Mouse (Mus musculus) hindbrain, embryonic 11.5 days (tissue): ENCODE measurements around the gene Acp5. TPM values are rescaled to one million over a fixed set of nuclear protein-coding genes. Genes with fewer than 3 reads are reported as not detected.

ENCODE experiments used
- ATAC-seq: fragments of 200-750 bp; cut with Nextera tagmentation; 2 replicates; pipeline ENCODE4 v1.8.0; 2017; ENCODE audit warnings: mild to moderate bottlenecking, moderate TSS enrichment, moderate library complexity; ENCODE audit not compliant: low FRiP score
- DNase-seq: peaks from one replicate; pipeline ENCODE4 v3.0.0-alpha.2; 2015; ENCODE audit warnings: low spot score
- H3K27ac ChIP-seq: fragments of 300-500 bp; sonication (generic); 2 replicates; pipeline ENCODE4 v1.5.1; 2014; ENCODE audit warnings: mild to moderate bottlenecking, low read depth, low read length
- H3K27me3 ChIP-seq: fragments of 300-500 bp; sonication (generic); 2 replicates; pipeline ENCODE4 v1.6.1; 2014; ENCODE audit warnings: mild to moderate bottlenecking, low read length, moderate library complexity, mixed read lengths; ENCODE audit not compliant: control insufficient read depth, insufficient read depth
- H3K36me3 ChIP-seq: fragments of 300-500 bp; sonication (generic); 2 replicates; pipeline ENCODE4 v1.6.1; 2014; ENCODE audit warnings: mild to moderate bottlenecking, low read length, moderate library complexity, mixed read lengths; ENCODE audit not compliant: control insufficient read depth, insufficient read depth
- H3K4me1 ChIP-seq: fragments of 300-500 bp; sonication (generic); replicated peaks from 2 replicates; pipeline ENCODE4 v1.6.1; 2014; ENCODE audit warnings: low read length, mixed read lengths; ENCODE audit not compliant: control insufficient read depth, insufficient read depth
- H3K4me2 ChIP-seq: fragments of 300-500 bp; sonication (generic); replicated peaks from 2 replicates; pipeline ENCODE4 v1.6.1; 2014; ENCODE audit warnings: mild to moderate bottlenecking, low read depth, low read length
- H3K4me3 ChIP-seq: fragments of 300-500 bp; sonication (generic); 2 replicates; pipeline ENCODE4 v1.5.1; 2014; ENCODE audit warnings: low read depth, low read length
- H3K9ac ChIP-seq: fragments of 300-500 bp; sonication (generic); 2 replicates; pipeline ENCODE4 v1.6.1; 2014; ENCODE audit warnings: low read depth, low read length
- H3K9me3 ChIP-seq: fragments of 300-500 bp; sonication (generic); 2 replicates; pipeline ENCODE4 v1.6.1; 2016; ENCODE audit warnings: low read length; ENCODE audit not compliant: control insufficient read depth
- WGBS: fragments of 180-500 bp; shearing (Covaris S2); extraction: QIAGEN DNeasy Blood & Tissue Kit; methylation state at CpG from one replicate; pipeline ENCODE4 v1.1.7; 2014; 5-methylcytosine and 5-hydroxymethylcytosine counted together
- polyA plus RNA-seq: library from polyadenylated mRNA; unstranded; fragments of >200 nt; fragmentation: Nextera tagmentation; extraction: Ambion mirVana; gene quantifications from 2 replicates; pipeline ENCODE4 v1.2.1, GENCODE M21; 2014

Gene Acp5
- polyA plus RNA-seq, 1 experiment from 2014 or later: 18.7 TPM

GRCm38 (mm10) chr9:22134246-22134890 is 1.1 kb downstream of the Acp5 start:
- 82% methylated on average over 7 of the region's 7 CpGs for WGBS
- H3K4me1 ChIP-seq: 0 out of 2 replicates have a peak, but pooled peaks cover 2% of the 10 kb centered on the region
- no peaks in the 10 kb centered on the region for H3K9me3 ChIP-seq
- peaks cover 15% of the 10 kb centered on the region for H3K27me3 ChIP-seq
- H3K36me3 ChIP-seq: no peaks in the 10 kb centered on the region
- no peak for ATAC-seq
- no peak overlapping the region for H3K4me3 ChIP-seq
- no peak overlapping the region for H3K4me2 ChIP-seq
- no peak overlapping the region for H3K9ac ChIP-seq
- H3K27ac ChIP-seq: no peak overlapping the region
- no peak for DNase-seq

DNA sequence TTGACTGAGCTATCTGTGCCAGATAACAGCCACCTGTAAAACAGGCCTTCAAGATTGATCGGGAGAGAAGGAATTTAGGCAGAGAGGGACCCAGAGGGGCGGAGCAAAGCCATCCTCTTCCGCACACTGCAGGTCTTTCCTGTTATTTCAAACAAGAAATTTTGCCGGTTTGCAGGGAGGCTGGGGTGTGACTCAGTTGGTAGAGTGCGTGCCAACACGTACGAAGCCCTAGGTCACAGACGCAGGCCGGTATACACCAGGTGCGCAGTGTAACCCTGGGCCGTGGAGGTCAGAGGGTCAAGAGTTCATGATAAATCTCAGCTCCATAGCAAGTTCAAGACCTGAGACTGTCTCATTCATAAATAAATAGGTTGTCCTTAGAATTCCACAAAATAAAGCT is 3.3 kb downstream of the Acp5 start:
- no peak overlapping the region for H3K9ac ChIP-seq
- H3K4me1 ChIP-seq: 0 out of 2 replicates have a peak, but pooled peaks cover 2% of the 10 kb centered on the region
- no peaks in the 10 kb centered on the region for H3K36me3 ChIP-seq
- no peak overlapping the region for H3K4me2 ChIP-seq
- ATAC-seq (no peak), DNase-seq (no peak)
- peaks cover 15% of the 10 kb centered on the region for H3K27me3 ChIP-seq
- no peak overlapping the region for H3K27ac ChIP-seq
- 44% methylated on average over 11 of the region's 11 CpGs for WGBS
- H3K9me3 ChIP-seq: no peaks in the 10 kb centered on the region
- H3K4me3 ChIP-seq: no peak overlapping the region

DNA sequence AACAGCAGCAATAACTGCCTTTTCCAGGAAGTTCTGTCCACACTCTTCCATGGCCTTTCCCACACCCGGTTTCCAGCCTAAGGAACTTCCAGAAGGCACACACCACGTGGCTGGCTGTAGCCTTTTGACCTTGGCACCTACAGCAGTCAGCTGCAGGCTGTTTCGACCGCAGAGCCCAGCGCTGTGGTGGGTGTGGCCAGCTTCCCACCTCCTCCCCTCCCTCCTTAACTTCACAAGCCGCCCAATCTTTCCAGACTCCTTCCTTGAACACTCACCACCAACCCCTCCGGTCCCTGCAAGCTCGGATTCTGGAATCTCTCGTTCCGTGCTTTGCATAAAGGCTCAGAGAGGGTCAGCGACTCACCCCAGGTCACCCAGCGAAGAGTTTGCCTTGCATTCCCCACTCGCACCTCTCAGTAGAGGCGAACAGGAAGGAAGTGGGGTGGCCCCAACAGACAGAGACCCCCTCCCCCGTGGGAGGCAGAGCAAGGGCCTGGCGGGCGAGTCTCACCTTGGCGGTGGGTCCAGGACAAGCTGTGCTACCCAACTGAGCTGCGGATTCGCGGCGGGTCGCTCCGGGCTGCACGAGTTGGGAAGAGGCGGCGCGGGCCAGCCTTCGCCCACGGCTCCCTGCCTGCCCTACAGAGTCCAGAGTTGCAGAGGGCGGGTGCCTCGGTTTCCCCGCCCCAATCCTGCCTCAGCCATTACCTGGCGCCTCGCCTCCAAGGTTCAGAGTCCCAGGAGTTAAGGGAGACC is 4.1 kb downstream of the Acp5 start:
- Histone ChIP-seq H3K4me3 (peak overlapping the region; percentile 21), H3K4me2 (peak overlapping the region; percentile 30), H3K27ac (no peak overlapping the region), H3K4me1 (0 out of 2 replicates have a peak, but pooled peaks cover 2% of the 10 kb centered on the region), H3K27me3 (peaks cover 14% of the 10 kb centered on the region), H3K36me3 (no peaks in the 10 kb centered on the region), H3K9ac (peak overlapping the region; percentile 36; the same call in 1 of the 2 replicates), H3K9me3 (no peaks in the 10 kb centered on the region)
- ATAC-seq: no peak
- peak; percentile 30 for DNase-seq
- 1% methylated on average over 35 of the region's 35 CpGs for WGBS

- Histone ChIP-seq H3K27ac (no peak overlapping the region), H3K4me2 (no peak overlapping the region), H3K9me3 (no peaks in the 10 kb centered on the region), H3K9ac (no peak overlapping the region), H3K27me3 (0 out of 2 replicates have a peak, but pooled peaks cover 2% of the 10 kb centered on the region), H3K4me1 (no peaks in the 10 kb centered on the region), H3K36me3 (no peaks in the 10 kb centered on the region), H3K4me3 (no peak overlapping the region)
- DNase-seq (no peak), ATAC-seq (no peak)
- WGBS: 89% methylated on average over 15 of the region's 15 CpGs
Observed at GRCm38 (mm10) chr9:22125246-22126027, 10.1 kb downstream of the Acp5 start.

GRCm38 (mm10) chr9:22124169-22124568 is 11.3 kb downstream of the Acp5 start:
- WGBS: 85% methylated on average over 3 of the region's 3 CpGs
- H3K9ac ChIP-seq: no peak overlapping the region
- ATAC-seq: no peak
- no peaks in the 10 kb centered on the region for H3K36me3 ChIP-seq
- H3K9me3 ChIP-seq: no peaks in the 10 kb centered on the region
- no peaks in the 10 kb centered on the region for H3K4me1 ChIP-seq
- no peak overlapping the region for H3K4me3 ChIP-seq
- H3K27ac ChIP-seq: no peak overlapping the region
- H3K27me3 ChIP-seq: no peaks in the 10 kb centered on the region
- DNase-seq: no peak
- no peak overlapping the region for H3K4me2 ChIP-seq

- Histone ChIP-seq H3K4me3 (no peak overlapping the region), H3K4me2 (no peak overlapping the region), H3K36me3 (no peaks in the 10 kb centered on the region), H3K27me3 (no peaks in the 10 kb centered on the region), H3K9ac (no peak overlapping the region), H3K4me1 (no peaks in the 10 kb centered on the region), H3K27ac (no peak overlapping the region), H3K9me3 (no peaks in the 10 kb centered on the region)
- ATAC-seq (no peak), DNase-seq (no peak)
- 87% methylated on average over 7 of the region's 7 CpGs for WGBS
Observed at GRCm38 (mm10) chr9:22123069-22123609, 12.4 kb downstream of the Acp5 start.

DNA sequence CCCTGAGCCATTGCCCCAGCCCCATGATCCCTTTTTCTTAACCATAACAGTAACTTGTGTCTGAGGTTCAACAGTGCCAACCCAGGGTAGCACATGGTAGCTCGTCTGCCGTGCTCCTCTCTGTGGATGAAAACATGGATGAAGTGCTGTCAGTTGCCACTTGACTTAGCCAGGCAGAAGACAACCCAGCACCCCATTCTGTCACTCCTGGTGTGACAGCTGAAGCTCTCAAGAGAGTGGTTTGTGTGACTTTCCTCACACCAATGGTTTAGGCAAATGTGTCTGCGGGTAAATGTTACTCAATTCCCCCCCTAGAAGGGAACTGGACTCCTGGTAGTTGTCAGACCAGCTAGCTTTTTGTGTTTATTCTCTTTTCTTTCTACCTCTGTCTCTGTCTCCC is 13.5 kb downstream of the Acp5 start:
- Histone ChIP-seq H3K9me3 (no peaks in the 10 kb centered on the region), H3K27ac (no peak overlapping the region), H3K9ac (no peak overlapping the region), H3K4me2 (no peak overlapping the region), H3K36me3 (no peaks in the 10 kb centered on the region), H3K4me1 (0 out of 2 replicates have a peak, but pooled peaks cover 3% of the 10 kb centered on the region), H3K27me3 (no peaks in the 10 kb centered on the region), H3K4me3 (no peak overlapping the region)
- no peak for ATAC-seq
- no peak for DNase-seq
- 82% methylated on average over 3 of the region's 3 CpGs for WGBS

DNA sequence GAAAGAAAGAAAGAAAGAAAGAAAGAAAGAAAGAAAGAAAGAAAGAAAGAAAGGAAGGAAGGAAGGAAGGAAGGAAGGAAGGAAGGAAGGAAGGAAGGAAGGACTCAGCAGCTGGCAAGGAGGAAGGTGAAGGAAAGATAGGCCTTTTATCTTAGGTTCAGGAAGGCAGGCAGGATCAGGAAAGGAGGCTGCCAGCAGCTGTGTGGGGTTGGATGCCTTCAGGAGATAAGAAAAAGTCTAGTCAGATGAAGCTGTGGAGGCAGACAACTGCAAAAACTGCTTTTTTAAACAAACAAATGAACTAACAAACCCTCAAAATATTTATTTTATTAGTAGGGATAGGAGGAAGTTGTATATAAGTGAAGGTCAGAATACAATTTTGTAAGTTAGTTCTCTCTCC is 14.0 kb downstream of the Acp5 start:
- no peak overlapping the region for H3K4me3 ChIP-seq
- no peaks in the 10 kb centered on the region for H3K9me3 ChIP-seq
- DNase-seq (no peak), ATAC-seq (no peak)
- no peak overlapping the region for H3K9ac ChIP-seq
- no peak overlapping the region for H3K27ac ChIP-seq
- H3K4me1 ChIP-seq: 0 out of 2 replicates have a peak, but pooled peaks cover 3% of the 10 kb centered on the region
- no peaks in the 10 kb centered on the region for H3K36me3 ChIP-seq
- H3K27me3 ChIP-seq: no peaks in the 10 kb centered on the region
- no peak overlapping the region for H3K4me2 ChIP-seq
